21 mouse cellular contexts compared by ENCODE assay signal in genomic region chr8:61664162-61664561, GRCm38 (mm10).
DNase-seq lines count a peak whose midpoint lies in the region; ATAC-seq and TF ChIP-seq lines count a peak whose summit lies in the region.
"Had no signal": no experiment of that assay in that cellular context is flagged by ENCODE, and none has a peak within 500 bp of the region (broad histone marks: within the 10 kb centered on the region; RNA-seq: fewer than 3 reads in every experiment).

No protein-coding gene starts in this region.

- TF ChIP-seq EP300 in lung, postnatal 0 days (IDR thresholded peaks at IDR 0.05) = 0 out of 2 replicates have a peak, but pooled peaks have one; percentile 66

- H3K27me3 ChIP-seq in embryonic facial prominence, embryonic 14.5 days (replicated peaks; ENCODE audit: control insufficient read depth, insufficient read depth, low read length) = no peaks in the 10 kb centered on the region
- no peaks in the 10 kb centered on the region for H3K27me3 ChIP-seq in embryonic facial prominence, embryonic 10.5 days (replicated peaks; ENCODE audit: low read depth, poor library complexity, severe bottlenecking)
- no peaks in the 10 kb centered on the region for H3K27me3 ChIP-seq in lung, postnatal 0 days (replicated peaks; ENCODE audit: insufficient read depth, low read length)
- H3K27me3 ChIP-seq: embryonic facial prominence, embryonic 13.5 days; forebrain, embryonic 13.5 days; hindbrain, embryonic 15.5 days had no signal

- H3K4me2 ChIP-seq in embryonic facial prominence, embryonic 14.5 days (ENCODE audit: low read depth, low read length) = no peak overlapping the region
- H3K4me2 ChIP-seq in lung, postnatal 0 days (replicated peaks; ENCODE audit: low read depth, low read length) = no peak overlapping the region
- H3K4me2 ChIP-seq: embryonic facial prominence, embryonic 13.5 days; forebrain, embryonic 13.5 days; hindbrain, embryonic 15.5 days had no signal

- H3K4me1 ChIP-seq in embryonic facial prominence, embryonic 14.5 days (ENCODE audit: control insufficient read depth, insufficient read depth, low read length) = peaks cover 6% of the 10 kb centered on the region; the same call in 1 of the 2 replicates
- peaks cover 35% of the 10 kb centered on the region for H3K4me1 ChIP-seq in embryonic facial prominence, embryonic 10.5 days
- peaks cover 7% of the 10 kb centered on the region; the same call in 1 of the 2 replicates for H3K4me1 ChIP-seq in lung, postnatal 0 days (ENCODE audit: insufficient read depth, low read depth, low read length)
- H3K4me1 ChIP-seq in lung, adult 2 months (ENCODE audit: control insufficient read depth, insufficient read depth, low read length) = peaks cover 3% of the 10 kb centered on the region; the same call in 1 of the 2 replicates
- H3K4me1 ChIP-seq: forebrain, embryonic 13.5 days; hindbrain, embryonic 15.5 days had no signal

- H3K9ac ChIP-seq in embryonic facial prominence, embryonic 14.5 days (ENCODE audit: low read depth, low read length) = no peak overlapping the region
- H3K9ac ChIP-seq in lung, postnatal 0 days (replicated peaks; ENCODE audit: low read depth) = no peak overlapping the region
- H3K9ac ChIP-seq: embryonic facial prominence, embryonic 13.5 days; forebrain, embryonic 13.5 days; forebrain, postnatal 0 days; hindbrain, embryonic 15.5 days had no signal

- H3K36me3 ChIP-seq in embryonic facial prominence, embryonic 14.5 days (ENCODE audit: control insufficient read depth, insufficient read depth, low read length) = peaks cover 9% of the 10 kb centered on the region
- peaks cover 16% of the 10 kb centered on the region for H3K36me3 ChIP-seq in embryonic facial prominence, embryonic 10.5 days (replicated peaks)
- H3K36me3 ChIP-seq in lung, postnatal 0 days (ENCODE audit: insufficient read depth, low read length) = no peaks in the 10 kb centered on the region
- H3K36me3 ChIP-seq: G1E; hindbrain, embryonic 15.5 days had no signal

- WGBS in embryonic facial prominence, embryonic 14.5 days = 76% methylated on average over 6 of the region's 6 CpGs
- WGBS in embryonic facial prominence, embryonic 10.5 days = 84% methylated on average over 6 of the region's 6 CpGs
- WGBS in lung, postnatal 0 days = 60% methylated on average over 6 of the region's 6 CpGs
- WGBS in lung, adult 2 months = 77% methylated on average over 6 of the region's 6 CpGs

- H3K27ac ChIP-seq in embryonic facial prominence, embryonic 14.5 days (replicated peaks; ENCODE audit: low read depth, low read length) = 0 out of 2 replicates have a peak overlapping the region, but pooled peaks have one; percentile 7
- H3K27ac ChIP-seq in embryonic facial prominence, embryonic 10.5 days (replicated peaks) = no peak overlapping the region; the same call in 1 of the 2 replicates
- peak overlapping the region; percentile 72 for H3K27ac ChIP-seq in lung, postnatal 0 days (ENCODE audit: low read length)
- H3K27ac ChIP-seq: embryonic facial prominence, embryonic 13.5 days; forebrain, embryonic 13.5 days; hindbrain, embryonic 15.5 days had no signal

- no peaks in the 10 kb centered on the region for H3K9me3 ChIP-seq in embryonic facial prominence, embryonic 14.5 days (ENCODE audit: control insufficient read depth, low read length)
- H3K9me3 ChIP-seq in embryonic facial prominence, embryonic 10.5 days = no peaks in the 10 kb centered on the region
- no peaks in the 10 kb centered on the region for H3K9me3 ChIP-seq in lung, postnatal 0 days (ENCODE audit: low read length)
- H3K9me3 ChIP-seq: embryonic facial prominence, embryonic 13.5 days; forebrain, embryonic 13.5 days; G1E; hindbrain, embryonic 15.5 days had no signal

- intact Hi-C loops in left cerebral cortex, postnatal 25 days (cut with DNase I) = no loop called here
- intact Hi-C loops in left cerebral cortex, postnatal 36 days (cut with DNase I) = no loop called here

- no peak for TF ChIP-seq POLR2A in lung, adult 2 months (IDR thresholded peaks at IDR 0.05; ENCODE audit: borderline replicate concordance, extremely low read depth, low read depth, low read length)

- no peak for ATAC-seq in embryonic facial prominence, embryonic 14.5 days (ENCODE audit: low read depth)
- peak; percentile 27 for ATAC-seq in lung, postnatal 0 days
- ATAC-seq: CD4-positive, CD25-positive, alpha-beta regulatory T cell, adult 4 months; forebrain, embryonic 13.5 days; forebrain, postnatal 0 days had no signal

- DNase-seq in embryonic facial prominence, embryonic 14.5 days (ENCODE audit: low spot score) = no peak
- no peak for DNase-seq in embryonic facial prominence, embryonic 10.5 days (ENCODE audit: low spot score)
- peak; percentile 3 to 33 for DNase-seq in left cerebral cortex, postnatal 25 days (ENCODE audit: low spot score in 2 of 2)
- DNase-seq in left cerebral cortex, postnatal 36 days (ENCODE audit: low spot score in 2 of 2) = no peak
- DNase-seq in lung, postnatal 0 days (ENCODE audit: low spot score) = peak; percentile 84
- DNase-seq in lung, adult 2 months = no peak
- DNase-seq in ovary, postnatal 14 days (ENCODE audit: low spot score) = no peak
- DNase-seq: adrenal gland, adult 8-10 months; adrenal gland, postnatal 36 days; B cell, adult 2 months; cerebellum, adult 11 months; cerebellum, adult 8-10 months; cerebellum, postnatal 14 days; forebrain, postnatal 0 days; gastrocnemius, postnatal 36 days; heart, postnatal 36 days had no signal

- no peak overlapping the region for H3K4me3 ChIP-seq in embryonic facial prominence, embryonic 14.5 days (ENCODE audit: low read depth, low read length)
- no peak overlapping the region for H3K4me3 ChIP-seq in embryonic facial prominence, embryonic 10.5 days
- H3K4me3 ChIP-seq in lung, postnatal 0 days (ENCODE audit: low read depth, low read length) = no peak overlapping the region
- H3K4me3 ChIP-seq in lung, adult 2 months (replicated peaks; ENCODE audit: extremely low read depth, low read depth, low read length) = no peak overlapping the region
- H3K4me3 ChIP-seq: embryonic facial prominence, embryonic 13.5 days; forebrain, embryonic 13.5 days; hindbrain, embryonic 15.5 days had no signal

- no peak for TF ChIP-seq CTCF in lung, postnatal 0 days (IDR thresholded peaks at IDR 0.05)
- no peak for TF ChIP-seq CTCF in lung, adult 2 months (IDR thresholded peaks at IDR 0.05; ENCODE audit: insufficient read depth, low read length)

Comparison
In these comparisons a context has a peak if more than half of its experiments do, and no peak if none do; other contexts are left out.
1. DNase-seq: peak in left cerebral cortex, postnatal 25 days (2 of 2) and lung, postnatal 0 days (single experiment); none in embryonic facial prominence, embryonic 14.5 days (single experiment), embryonic facial prominence, embryonic 10.5 days (single experiment), left cerebral cortex, postnatal 36 days (0 of 2), lung, adult 2 months (single experiment) and ovary, postnatal 14 days (single experiment).